Mouse (Mus musculus) G1E-ER4 (cell line): ENCODE data around the gene H2al1n. TPM values are rescaled to one million over a fixed set of nuclear protein-coding genes. Genes with fewer than 3 reads are reported as not detected.
"Not testable (repeated sequence)": the region's sequence is repeated elsewhere in the genome, so short reads cannot be mapped to it uniquely, and the experiment has no call there.

Source experiments
- GATA1 ChIP-seq: IDR thresholded peaks from one replicate; pipeline ENCODE4 v1.8.0; 2012; ENCODE audit warnings: low read length, inconsistent platforms
- polyA plus RNA-seq: library from polyadenylated mRNA; stranded (reverse); fragments of >175 nt; gene quantifications from 2 replicates; pipeline ENCODE4 v1.2.3, GENCODE M21; 2012

Gene H2al1n
- not detected in 2 replicates for polyA plus RNA-seq

- not testable (repeated sequence) for TF ChIP-seq GATA1
These were observed at the start of gene H2al1n for GRCm38 (mm10) chrX:14210848-14211247. Gene H2al1n (plus strand): TSS chrX:14211148.

GRCm38 (mm10) chrX:14199284-14199683, 11.7 kb upstream of the H2al1n start:
- no peak for TF ChIP-seq GATA1

GRCm38 (mm10) chrX:14206112-14206875, 4.7 kb upstream of the H2al1n start:
- TF ChIP-seq GATA1 = no peak

DNA sequence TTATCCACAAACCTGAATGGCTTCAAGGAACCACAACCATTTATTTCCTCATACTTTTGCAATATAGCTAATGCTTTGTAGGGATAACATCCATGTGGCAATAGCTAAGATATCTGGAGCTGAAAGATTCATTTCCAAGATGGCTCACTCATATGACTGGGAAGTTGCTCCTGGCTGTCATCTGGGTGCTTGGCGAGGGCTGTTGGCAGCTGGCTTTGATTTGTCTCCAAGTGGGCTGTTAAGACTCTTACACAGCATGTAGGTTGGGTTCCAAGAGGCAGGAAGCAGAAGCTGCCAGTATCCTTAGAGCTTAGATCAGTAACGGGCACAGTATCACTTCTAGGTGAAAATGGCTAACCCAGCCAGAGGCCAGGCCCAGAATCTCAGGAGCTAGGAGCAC, 18.3 kb downstream of the H2al1n start:
- no peak for TF ChIP-seq GATA1

DNA sequence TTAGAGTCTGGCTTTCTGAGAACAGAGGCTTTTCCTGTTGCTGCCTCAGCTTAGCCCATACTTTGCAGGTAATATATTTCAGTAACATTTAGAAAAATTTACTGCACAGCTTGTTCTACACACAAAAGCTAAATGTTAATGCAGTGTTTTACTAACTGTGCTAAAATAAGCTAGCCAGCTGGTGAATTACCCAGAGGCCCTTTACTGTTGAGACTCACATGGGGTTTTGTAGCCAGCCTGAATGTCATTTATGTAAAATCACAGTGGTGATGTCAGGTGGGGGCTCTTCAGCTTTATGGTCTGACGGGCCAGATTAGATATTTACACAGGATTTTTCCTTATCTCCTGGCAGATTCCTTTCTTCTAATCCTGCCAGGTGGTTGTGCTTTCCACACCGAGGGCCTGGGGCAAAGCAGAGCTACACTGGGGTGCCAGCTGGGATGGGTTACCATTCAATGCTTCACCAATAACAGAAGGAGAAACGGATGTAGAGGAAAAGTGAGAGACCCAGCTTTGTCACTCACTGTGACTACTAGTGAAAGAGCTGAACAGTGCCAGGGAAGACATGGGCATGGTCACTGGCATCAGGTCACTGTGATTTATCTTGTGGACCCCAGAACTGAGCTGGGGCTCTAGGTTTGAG, 48.8 kb downstream of the H2al1n start:
- no peak for TF ChIP-seq GATA1
